Mouse (Mus musculus): ENCODE data around the gene Gm4952.
"Not testable (repeated sequence)": the region's sequence is repeated elsewhere in the genome, so short reads cannot be mapped to it uniquely, and the experiment has no call there.

The Gm4952 gene

GRCm38 (mm10) chr19:12600684-12601480 lies 1.1 kb downstream of the Gm4952 start:
- no peak for DNase-seq (ENCODE audit: low read depth, low spot score)

GRCm38 (mm10) chr19:12608336-12608735 lies 8.6 kb downstream of the Gm4952 start:
- no peak for DNase-seq (ENCODE audit: low read depth, low spot score)

- DNase-seq (ENCODE audit: low read depth, low spot score), result no peak
Measured at GRCm38 (mm10) chr19:12613646-12614045, 13.9 kb downstream of the Gm4952 start.

- no peak for DNase-seq (ENCODE audit: low read depth, low spot score)
Measured at GRCm38 (mm10) chr19:12633176-12633575, 33.4 kb downstream of the Gm4952 start, which contains the start of gene Glyat. TSS of gene Glyat (plus strand) at chr19:12633308.

GRCm38 (mm10) chr19:12634259-12634658 lies 34.5 kb downstream of the Gm4952 start:
- no peak for DNase-seq (ENCODE audit: low read depth, low spot score)

- no peak for DNase-seq (ENCODE audit: low read depth, low spot score)
Measured at GRCm38 (mm10) chr19:12634963-12635362, 35.2 kb downstream of the Gm4952 start.

- no peak for DNase-seq (ENCODE audit: low read depth, low spot score)
Measured at GRCm38 (mm10) chr19:12636863-12637262, 37.1 kb downstream of the Gm4952 start.

GRCm38 (mm10) chr19:12638049-12638448 lies 38.3 kb downstream of the Gm4952 start:
- no peak for DNase-seq (ENCODE audit: low read depth, low spot score)

GRCm38 (mm10) chr19:12649511-12649910 lies 49.7 kb downstream of the Gm4952 start:
- DNase-seq (ENCODE audit: low read depth, low spot score), result no peak

GRCm38 (mm10) chr19:12666156-12666555 lies 66.4 kb downstream of the Gm4952 start:
- DNase-seq (ENCODE audit: low read depth, low spot score), result no peak

- DNase-seq (ENCODE audit: low read depth, low spot score), result not testable (repeated sequence)
Measured at GRCm38 (mm10) chr19:12668601-12669000, 68.8 kb downstream of the Gm4952 start.

GRCm38 (mm10) chr19:12670139-12670538 lies 70.4 kb downstream of the Gm4952 start, which contains the start of gene Olfr1442:
TSS of gene Olfr1442 (plus strand) at chr19:12670439.
- no peak for DNase-seq (ENCODE audit: low read depth, low spot score)

GRCm38 (mm10) chr19:12671051-12671450 lies 71.3 kb downstream of the Gm4952 start:
- DNase-seq (ENCODE audit: low read depth, low spot score), result no peak

GRCm38 (mm10) chr19:12677812-12678211 lies 78.0 kb downstream of the Gm4952 start, which contains the start of gene Olfr1443:
TSS of gene Olfr1443 (plus strand) at chr19:12678112.
- DNase-seq (ENCODE audit: low read depth, low spot score), result no peak
